Mouse (Mus musculus) hindbrain, embryonic 16.5 days (tissue): ENCODE measurements around the gene Mpv17l2. TPM values are rescaled to one million over a fixed set of nuclear protein-coding genes. Genes with fewer than 3 reads are reported as not detected.

ENCODE experiments used
- ATAC-seq: fragments of 200-750 bp; cut with Nextera tagmentation; 2 replicates; pipeline ENCODE4 v1.8.0; 2017; ENCODE audit warnings: moderate TSS enrichment, moderate library complexity
- H3K27ac ChIP-seq: fragments of 300-500 bp; sonication (generic); 2 replicates; pipeline ENCODE4 v1.5.1; 2014; ENCODE audit warnings: low read depth, mild to moderate bottlenecking, control low read depth, low read length, moderate library complexity
- H3K27me3 ChIP-seq: fragments of 300-500 bp; sonication (generic); replicated peaks from 2 replicates; pipeline ENCODE4 v1.6.1; 2014; ENCODE audit warnings: low read length; ENCODE audit not compliant: control insufficient read depth, insufficient read depth
- H3K36me3 ChIP-seq: fragments of 300-500 bp; sonication (generic); 2 replicates; pipeline ENCODE4 v1.6.1; 2014; ENCODE audit warnings: mild to moderate bottlenecking, low read length, moderate library complexity, mixed read lengths; ENCODE audit not compliant: control insufficient read depth, insufficient read depth
- H3K4me1 ChIP-seq: fragments of 300-500 bp; sonication (generic); 2 replicates; pipeline ENCODE4 v1.6.1; 2014; ENCODE audit warnings: low read depth, low read length; ENCODE audit not compliant: control insufficient read depth, insufficient read depth
- H3K4me2 ChIP-seq: fragments of 300-500 bp; sonication (generic); 2 replicates; pipeline ENCODE4 v1.6.1; 2014; ENCODE audit warnings: mild to moderate bottlenecking, low read length, control low read depth, moderate library complexity
- H3K4me3 ChIP-seq: fragments of 300-500 bp; sonication (generic); 2 replicates; pipeline ENCODE4 v1.5.1; 2014; ENCODE audit warnings: mild to moderate bottlenecking, low read length, control low read depth, moderate library complexity
- H3K9ac ChIP-seq: fragments of 300-500 bp; sonication (generic); 2 replicates; pipeline ENCODE4 v1.6.1; 2014; ENCODE audit warnings: low read depth, mild to moderate bottlenecking, control low read depth, low read length, moderate library complexity
- H3K9me3 ChIP-seq: fragments of 300-500 bp; sonication (generic); 2 replicates; pipeline ENCODE4 v1.6.1; 2014; ENCODE audit warnings: mild to moderate bottlenecking, low read length, moderate library complexity; ENCODE audit not compliant: control insufficient read depth
- WGBS: fragments of 180-500 bp; shearing (Covaris S2); extraction: QIAGEN DNeasy Blood & Tissue Kit; methylation state at CpG from one replicate; pipeline ENCODE4 v1.1.7; 2014; 5-methylcytosine and 5-hydroxymethylcytosine counted together
- polyA plus RNA-seq: library from polyadenylated mRNA; unstranded; fragments of >200 nt; fragmentation: Nextera tagmentation; extraction: Ambion mirVana; gene quantifications from 2 replicates; pipeline ENCODE4 v1.2.1, GENCODE M21; 2015

Gene Mpv17l2
- polyA plus RNA-seq, 1 experiment from 2014 or later = 49.9 TPM

GRCm38 (mm10) chr8:70742176-70742575 lies 18.6 kb downstream of the Mpv17l2 start:
- Histone ChIP-seq H3K36me3 (no peaks in the 10 kb centered on the region), H3K4me3 (no peak overlapping the region), H3K9me3 (no peaks in the 10 kb centered on the region), H3K27me3 (peaks cover 36% of the 10 kb centered on the region), H3K27ac (no peak overlapping the region), H3K4me1 (peaks cover 13% of the 10 kb centered on the region), H3K4me2 (no peak overlapping the region), H3K9ac (no peak overlapping the region)
- WGBS = 73% methylated on average over 11 of the region's 11 CpGs
- no peak for ATAC-seq

GRCm38 (mm10) chr8:70741661-70742060 lies 19.1 kb downstream of the Mpv17l2 start:
- Histone ChIP-seq H3K27ac (no peak overlapping the region), H3K9me3 (no peaks in the 10 kb centered on the region), H3K4me2 (no peak overlapping the region), H3K27me3 (peaks cover 35% of the 10 kb centered on the region), H3K36me3 (no peaks in the 10 kb centered on the region), H3K4me1 (peaks cover 13% of the 10 kb centered on the region), H3K4me3 (no peak overlapping the region), H3K9ac (no peak overlapping the region)
- ATAC-seq = no peak
- WGBS = 63% methylated on average over 5 of the region's 5 CpGs

- H3K36me3 ChIP-seq = no peaks in the 10 kb centered on the region
- H3K9ac ChIP-seq = no peak overlapping the region
- H3K4me1 ChIP-seq = peaks cover 4% of the 10 kb centered on the region
- H3K9me3 ChIP-seq = no peaks in the 10 kb centered on the region
- 72% methylated on average over 3 of the region's 3 CpGs for WGBS
- H3K27ac ChIP-seq = no peak overlapping the region
- ATAC-seq = no peak
- no peak overlapping the region for H3K4me3 ChIP-seq
- H3K4me2 ChIP-seq = no peak overlapping the region
- H3K27me3 ChIP-seq = peaks cover 15% of the 10 kb centered on the region
These were observed 22.5 kb downstream of the Mpv17l2 start for GRCm38 (mm10) chr8:70738211-70738610.

GRCm38 (mm10) chr8:70737705-70738104 lies 23.0 kb downstream of the Mpv17l2 start:
- Histone ChIP-seq H3K9me3 (no peaks in the 10 kb centered on the region), H3K27ac (no peak overlapping the region), H3K4me3 (no peak overlapping the region), H3K27me3 (peaks cover 9% of the 10 kb centered on the region), H3K4me2 (no peak overlapping the region), H3K4me1 (no peaks in the 10 kb centered on the region), H3K9ac (no peak overlapping the region), H3K36me3 (no peaks in the 10 kb centered on the region)
- ATAC-seq = no peak
- 72% methylated on average over 5 of the region's 5 CpGs for WGBS

GRCm38 (mm10) chr8:70730956-70731355 lies 29.8 kb downstream of the Mpv17l2 start:
- H3K36me3 ChIP-seq = no peaks in the 10 kb centered on the region
- H3K9me3 ChIP-seq = no peaks in the 10 kb centered on the region
- no peaks in the 10 kb centered on the region for H3K4me1 ChIP-seq
- no peak overlapping the region for H3K4me3 ChIP-seq
- ATAC-seq = no peak
- H3K27ac ChIP-seq = no peak overlapping the region
- H3K9ac ChIP-seq = no peak overlapping the region
- H3K4me2 ChIP-seq = no peak overlapping the region
- peaks cover 26% of the 10 kb centered on the region for H3K27me3 ChIP-seq
- 86% methylated on average over 4 of the region's 4 CpGs for WGBS

GRCm38 (mm10) chr8:70729808-70730475 lies 30.8 kb downstream of the Mpv17l2 start:
- H3K4me1 ChIP-seq = no peaks in the 10 kb centered on the region
- H3K36me3 ChIP-seq = no peaks in the 10 kb centered on the region
- no peaks in the 10 kb centered on the region for H3K9me3 ChIP-seq
- 5% methylated on average over 34 of the region's 34 CpGs for WGBS
- H3K9ac ChIP-seq = no peak overlapping the region
- H3K27me3 ChIP-seq = peaks cover 26% of the 10 kb centered on the region
- H3K27ac ChIP-seq = no peak overlapping the region
- H3K4me3 ChIP-seq = peak overlapping the region; percentile 14; the same call in 1 of the 2 replicates
- peak overlapping the region; percentile 38 for H3K4me2 ChIP-seq
- no peak for ATAC-seq

- Histone ChIP-seq H3K27ac (no peak overlapping the region), H3K9me3 (no peaks in the 10 kb centered on the region), H3K9ac (no peak overlapping the region), H3K36me3 (no peaks in the 10 kb centered on the region), H3K4me3 (no peak overlapping the region), H3K4me1 (no peaks in the 10 kb centered on the region), H3K4me2 (no peak overlapping the region), H3K27me3 (peaks cover 26% of the 10 kb centered on the region)
- 40% methylated on average over 11 of the region's 11 CpGs for WGBS
- no peak for ATAC-seq
These were observed 34.0 kb downstream of the Mpv17l2 start for GRCm38 (mm10) chr8:70726721-70727120.

GRCm38 (mm10) chr8:70725792-70726447 lies 34.8 kb downstream of the Mpv17l2 start:
- Histone ChIP-seq H3K4me3 (no peak overlapping the region), H3K4me2 (no peak overlapping the region), H3K27me3 (peaks cover 24% of the 10 kb centered on the region), H3K4me1 (no peaks in the 10 kb centered on the region), H3K36me3 (no peaks in the 10 kb centered on the region), H3K9me3 (no peaks in the 10 kb centered on the region), H3K27ac (no peak overlapping the region), H3K9ac (no peak overlapping the region)
- WGBS = 35% methylated on average over 14 of the region's 14 CpGs
- no peak for ATAC-seq

GRCm38 (mm10) chr8:70724216-70724615 lies 36.5 kb downstream of the Mpv17l2 start:
- no peak overlapping the region for H3K4me3 ChIP-seq
- WGBS = 79% methylated on average over 12 of the region's 12 CpGs
- no peak for ATAC-seq
- no peaks in the 10 kb centered on the region for H3K36me3 ChIP-seq
- H3K4me1 ChIP-seq = no peaks in the 10 kb centered on the region
- no peak overlapping the region for H3K4me2 ChIP-seq
- peaks cover 8% of the 10 kb centered on the region for H3K27me3 ChIP-seq
- H3K9ac ChIP-seq = no peak overlapping the region
- no peak overlapping the region for H3K27ac ChIP-seq
- no peaks in the 10 kb centered on the region for H3K9me3 ChIP-seq
